Mouse (Mus musculus): Measurements from ENCODE around the gene 2610001J05Rik. TPM values are rescaled to one million over a fixed set of nuclear protein-coding genes. Genes with fewer than 3 reads are reported as not detected.
"Not testable (repeated sequence)": the region's sequence is repeated elsewhere in the genome, so short reads cannot be mapped to it uniquely, and the experiment has no call there.

2610001J05Rik gene
- total and polyA plus RNA-seq, 2 experiments from 2014 or later: 15.6 to 122 TPM

DNA sequence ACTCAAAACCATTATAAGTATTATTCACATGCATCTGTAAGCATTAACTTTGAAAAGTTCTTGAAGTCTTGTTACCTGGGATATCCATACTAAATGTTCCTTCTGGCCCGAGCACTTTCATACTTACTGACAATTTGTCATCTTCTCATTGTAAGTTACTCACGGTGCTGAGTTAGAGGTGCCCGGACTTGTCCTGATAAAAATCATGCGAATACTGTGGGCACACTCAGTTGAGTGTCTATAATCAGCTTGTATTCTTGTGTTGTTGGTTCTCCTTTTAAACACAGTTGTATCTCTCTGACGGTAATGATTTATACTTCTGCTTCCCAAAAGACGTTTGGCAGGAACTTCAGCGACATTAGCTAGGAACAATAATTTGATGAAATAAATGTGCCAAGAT, 758 bp upstream of the 2610001J05Rik start:
- H3K9me3 ChIP-seq (ENCODE audit: low read length): no peaks in the 10 kb centered on the region
- no peak for DNase-seq (ENCODE audit: low spot score)
- 63% methylated on average over 7 of the region's 7 CpGs for WGBS
- no peaks in the 10 kb centered on the region for H3K27me3 ChIP-seq (ENCODE audit: insufficient read depth, low read length)
- H3K36me3 ChIP-seq (ENCODE audit: insufficient read depth, low read length): no peaks in the 10 kb centered on the region
- H3K4me2 ChIP-seq (ENCODE audit: low read depth, low read length): peak overlapping the region; percentile 69
- H3K27ac ChIP-seq: no peak overlapping the region
- TF ChIP-seq CTCF (IDR thresholded peaks at IDR 0.05; ENCODE audit: low read depth): no peak
- H3K4me1 ChIP-seq (ENCODE audit: insufficient read depth, low read length): no peaks in the 10 kb centered on the region
- peak overlapping the region; percentile 71 for H3K4me3 ChIP-seq (ENCODE audit: low read length)
- H3K9ac ChIP-seq (replicated peaks; ENCODE audit: low read length): no peak overlapping the region
- ATAC-seq: no peak

DNA sequence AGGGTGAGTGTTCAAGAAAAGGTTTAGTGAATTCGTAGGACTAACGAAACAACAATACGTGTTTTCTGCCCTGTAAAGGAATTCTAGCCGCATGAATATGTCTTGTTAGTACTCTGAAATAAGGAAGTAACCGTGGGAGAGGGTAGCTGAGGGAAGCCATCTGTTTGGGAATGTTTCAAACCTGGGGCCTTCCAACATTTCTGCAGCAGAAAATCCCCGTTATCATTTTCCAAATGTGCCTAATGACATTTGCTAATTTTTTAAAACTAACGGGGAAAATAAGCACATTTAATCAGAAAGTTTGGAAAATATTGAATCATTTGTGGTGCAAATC, 274 bp upstream of the 2610001J05Rik start:
- Histone ChIP-seq H3K36me3 (ENCODE audit: insufficient read depth, low read length) (no peaks in the 10 kb centered on the region), H3K4me3 (ENCODE audit: low read length) (peak overlapping the region; percentile 71), H3K4me2 (ENCODE audit: low read depth, low read length) (peak overlapping the region; percentile 69), H3K4me1 (ENCODE audit: insufficient read depth, low read length) (no peaks in the 10 kb centered on the region), H3K9me3 (ENCODE audit: low read length) (no peaks in the 10 kb centered on the region), H3K27me3 (ENCODE audit: insufficient read depth, low read length) (no peaks in the 10 kb centered on the region), H3K9ac (replicated peaks; ENCODE audit: low read length) (peak overlapping the region; percentile 76), H3K27ac (peak overlapping the region; percentile 78)
- no peak for TF ChIP-seq CTCF (IDR thresholded peaks at IDR 0.05; ENCODE audit: low read depth)
- ATAC-seq (peak; percentile 85), DNase-seq (ENCODE audit: low spot score) (no peak)
- WGBS: under 1% methylated on average over 7 of the region's 7 CpGs

DNA sequence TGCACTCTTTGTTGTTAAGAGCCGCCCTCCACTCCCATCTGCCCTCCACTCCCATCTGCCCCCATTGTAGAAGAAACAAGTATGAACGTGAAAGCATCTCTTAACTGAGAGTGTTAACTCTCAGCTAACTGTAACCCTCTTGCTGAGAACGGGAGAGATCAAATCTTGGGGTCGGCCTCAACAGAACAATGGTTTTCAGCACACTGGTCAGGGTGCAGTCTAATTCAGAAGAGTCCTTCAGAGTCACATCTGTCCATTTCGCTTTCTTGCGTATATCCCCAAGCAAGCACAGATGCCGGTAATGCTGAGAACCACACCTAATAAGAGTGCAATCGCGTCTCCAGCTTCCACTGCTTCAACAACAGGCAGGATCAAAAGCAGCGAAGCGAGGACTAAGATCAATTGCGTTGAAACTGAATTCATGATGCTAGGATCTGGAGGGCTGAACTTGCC, 1.0 kb downstream of the 2610001J05Rik start:
- DNase-seq (ENCODE audit: low spot score) (peak; percentile 39), ATAC-seq (no peak; the same call in 1 of the 2 replicates)
- H3K9ac ChIP-seq (replicated peaks; ENCODE audit: low read length): peak overlapping the region; percentile 45
- 20% methylated on average over 12 of the region's 12 CpGs for WGBS
- H3K4me3 ChIP-seq (ENCODE audit: low read length): peak overlapping the region; percentile 71
- TF ChIP-seq CTCF (IDR thresholded peaks at IDR 0.05; ENCODE audit: low read depth): no peak
- no peaks in the 10 kb centered on the region for H3K27me3 ChIP-seq (ENCODE audit: insufficient read depth, low read length)
- H3K4me1 ChIP-seq (ENCODE audit: insufficient read depth, low read length): no peaks in the 10 kb centered on the region
- H3K4me2 ChIP-seq (ENCODE audit: low read depth, low read length): peak overlapping the region; percentile 69
- H3K9me3 ChIP-seq (ENCODE audit: low read length): no peaks in the 10 kb centered on the region
- no peak overlapping the region for H3K27ac ChIP-seq
- no peaks in the 10 kb centered on the region for H3K36me3 ChIP-seq (ENCODE audit: insufficient read depth, low read length)

DNA sequence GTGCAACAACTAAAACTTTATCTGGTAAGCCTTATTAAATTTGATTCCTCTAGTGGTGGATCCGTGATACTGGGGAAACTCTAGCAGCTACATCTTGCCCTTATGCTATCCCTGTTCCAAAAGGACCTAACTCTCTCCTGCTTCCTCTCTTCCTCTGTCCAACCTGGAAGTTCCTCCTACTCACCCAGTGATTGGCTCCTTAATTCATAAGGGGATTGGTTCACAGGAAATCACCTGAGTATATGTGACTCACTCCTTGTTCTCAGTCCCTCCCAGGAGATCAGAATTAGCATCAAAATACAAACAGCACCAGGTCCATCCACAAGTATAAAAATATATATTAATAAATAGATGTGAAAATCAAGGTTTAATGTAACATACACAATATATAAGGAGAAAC, 10.7 kb downstream of the 2610001J05Rik start:
- no peak for DNase-seq (ENCODE audit: low spot score)
- 100% methylated on average over 1 of the region's 1 CpGs for WGBS

DNA sequence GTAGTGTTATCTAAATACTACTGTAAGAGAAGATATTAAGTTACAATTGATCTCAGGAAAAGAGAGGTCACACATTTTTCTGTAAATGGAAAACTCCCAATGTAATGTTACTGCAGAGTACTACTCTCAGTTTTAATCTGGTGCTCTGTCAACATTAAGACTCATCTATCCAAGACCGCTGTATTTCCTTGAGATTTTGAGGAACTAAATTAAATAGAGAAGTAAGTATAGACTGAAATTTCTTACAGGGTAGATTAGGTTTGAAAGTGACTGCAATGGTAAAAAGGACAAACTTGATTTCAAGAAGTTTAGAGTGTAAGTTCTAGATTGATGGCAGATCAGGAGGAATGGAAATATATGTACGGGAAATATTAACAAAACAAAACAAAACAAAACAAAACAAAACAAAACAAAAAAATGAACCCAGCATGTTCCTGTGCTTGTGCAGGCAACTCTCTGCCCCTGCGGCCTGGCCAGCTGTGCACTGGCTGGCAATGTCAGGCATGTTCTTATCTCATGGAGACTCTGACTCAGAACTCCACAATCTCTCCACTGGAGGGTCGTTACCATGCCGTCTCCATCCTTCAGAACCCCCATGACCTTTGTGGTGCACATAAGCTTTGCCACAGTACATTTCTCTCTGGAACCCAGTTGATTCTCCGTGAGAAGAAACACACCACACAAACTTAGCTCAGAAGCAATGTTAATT, 11.3 kb downstream of the 2610001J05Rik start:
- 86% methylated on average over 6 of the region's 6 CpGs for WGBS
- DNase-seq (ENCODE audit: low spot score) (no peak), ATAC-seq (no peak)
- no peak overlapping the region for H3K4me3 ChIP-seq (ENCODE audit: low read length)
- H3K4me1 ChIP-seq (ENCODE audit: insufficient read depth, low read length): no peaks in the 10 kb centered on the region
- no peaks in the 10 kb centered on the region for H3K9me3 ChIP-seq (ENCODE audit: low read length)
- H3K4me2 ChIP-seq (ENCODE audit: low read depth, low read length): no peak overlapping the region
- H3K27me3 ChIP-seq (ENCODE audit: insufficient read depth, low read length): no peaks in the 10 kb centered on the region
- no peak overlapping the region for H3K27ac ChIP-seq
- no peaks in the 10 kb centered on the region for H3K36me3 ChIP-seq (ENCODE audit: insufficient read depth, low read length)
- H3K9ac ChIP-seq (replicated peaks; ENCODE audit: low read length): no peak overlapping the region
- TF ChIP-seq CTCF (IDR thresholded peaks at IDR 0.05; ENCODE audit: low read depth): no peak

More for the DNA sequence above, 10.7 kb downstream of the 2610001J05Rik start:
- H3K27me3 ChIP-seq (ENCODE audit: insufficient read depth, low read length): no peaks in the 10 kb centered on the region
- no peak for TF ChIP-seq CTCF (IDR thresholded peaks at IDR 0.05; ENCODE audit: low read depth)
- H3K4me3 ChIP-seq (ENCODE audit: low read length): no peak overlapping the region
- no peaks in the 10 kb centered on the region for H3K9me3 ChIP-seq (ENCODE audit: low read length)
- no peaks in the 10 kb centered on the region for H3K4me1 ChIP-seq (ENCODE audit: insufficient read depth, low read length)
- H3K27ac ChIP-seq: no peak overlapping the region
- no peak overlapping the region for H3K9ac ChIP-seq (replicated peaks; ENCODE audit: low read length)
- H3K36me3 ChIP-seq (ENCODE audit: insufficient read depth, low read length): no peaks in the 10 kb centered on the region
- no peak overlapping the region for H3K4me2 ChIP-seq (ENCODE audit: low read depth, low read length)
- no peak for ATAC-seq

GRCm38 (mm10) chr6:13854230-13854629, 17.1 kb downstream of the 2610001J05Rik start:
- Histone ChIP-seq H3K9ac (replicated peaks; ENCODE audit: low read length) (no peak overlapping the region), H3K4me3 (ENCODE audit: low read length) (no peak overlapping the region), H3K27me3 (ENCODE audit: insufficient read depth, low read length) (no peaks in the 10 kb centered on the region), H3K4me1 (ENCODE audit: insufficient read depth, low read length) (no peaks in the 10 kb centered on the region), H3K9me3 (ENCODE audit: low read length) (no peaks in the 10 kb centered on the region), H3K36me3 (ENCODE audit: insufficient read depth, low read length) (no peaks in the 10 kb centered on the region), H3K27ac (no peak overlapping the region), H3K4me2 (ENCODE audit: low read depth, low read length) (no peak overlapping the region)
- 19% methylated on average over 11 of the region's 11 CpGs for WGBS
- no peak for TF ChIP-seq CTCF (IDR thresholded peaks at IDR 0.05; ENCODE audit: low read depth)
- DNase-seq (ENCODE audit: low spot score) (no peak), ATAC-seq (no peak)

GRCm38 (mm10) chr6:13853244-13853643, 18.1 kb downstream of the 2610001J05Rik start:
- Histone ChIP-seq H3K36me3 (ENCODE audit: insufficient read depth, low read length) (no peaks in the 10 kb centered on the region), H3K27me3 (ENCODE audit: insufficient read depth, low read length) (no peaks in the 10 kb centered on the region), H3K4me2 (ENCODE audit: low read depth, low read length) (no peak overlapping the region), H3K27ac (no peak overlapping the region), H3K9me3 (ENCODE audit: low read length) (no peaks in the 10 kb centered on the region), H3K9ac (replicated peaks; ENCODE audit: low read length) (no peak overlapping the region), H3K4me1 (ENCODE audit: insufficient read depth, low read length) (no peaks in the 10 kb centered on the region), H3K4me3 (ENCODE audit: low read length) (no peak overlapping the region)
- no peak for ATAC-seq
- TF ChIP-seq CTCF (IDR thresholded peaks at IDR 0.05; ENCODE audit: low read depth): no peak
- DNase-seq (ENCODE audit: low spot score): no peak
- 77% methylated on average over 4 of the region's 4 CpGs for WGBS

GRCm38 (mm10) chr6:13846031-13846430, 25.3 kb downstream of the 2610001J05Rik start:
- H3K27me3 ChIP-seq (ENCODE audit: insufficient read depth, low read length); DNase-seq (ENCODE audit: low spot score); H3K4me1 ChIP-seq (ENCODE audit: insufficient read depth, low read length); H3K27ac ChIP-seq; ATAC-seq; H3K9me3 ChIP-seq (ENCODE audit: low read length); H3K9ac ChIP-seq (replicated peaks; ENCODE audit: low read length); H3K4me2 ChIP-seq (ENCODE audit: low read depth, low read length); H3K4me3 ChIP-seq (ENCODE audit: low read length); H3K36me3 ChIP-seq (ENCODE audit: insufficient read depth, low read length): not testable (repeated sequence)
- WGBS: 91% methylated on average over 1 of the region's 1 CpGs
